Mouse (Mus musculus): Measurements from ENCODE around the gene Ralgps2.

Ralgps2 gene

GRCm38 (mm10) chr1:156777896-156778295 is 161.5 kb downstream of the Ralgps2 start:
- H3K4me1 ChIP-seq (replicated peaks; ENCODE audit: low read depth, low read length) = peaks cover 39% of the 10 kb centered on the region
- H3K9me3 ChIP-seq (ENCODE audit: low read length) = no peaks in the 10 kb centered on the region
- no peak overlapping the region for H3K4me3 ChIP-seq (replicated peaks; ENCODE audit: low read length)

GRCm38 (mm10) chr1:156775983-156776382 is 163.4 kb downstream of the Ralgps2 start:
- Histone ChIP-seq H3K9me3 (ENCODE audit: low read length) (no peaks in the 10 kb centered on the region), H3K27me3 (ENCODE audit: insufficient read depth, low read length) (peaks cover 12% of the 10 kb centered on the region), H3K4me1 (replicated peaks; ENCODE audit: low read depth, low read length) (peaks cover 24% of the 10 kb centered on the region), H3K36me3 (ENCODE audit: insufficient read depth, low read length) (no peaks in the 10 kb centered on the region), H3K4me3 (replicated peaks; ENCODE audit: low read length) (no peak overlapping the region)
- TF ChIP-seq NANOG (IDR thresholded peaks at IDR 0.05; ENCODE audit: borderline replicate concordance, low read length) = no peak
- TF ChIP-seq POU5F1 (IDR thresholded peaks at IDR 0.05; ENCODE audit: borderline replicate concordance, low read length) = no peak
- TF ChIP-seq CTCF (conservative IDR thresholded peaks at IDR 0.05; ENCODE audit: low read length) = no peak

More at GRCm38 (mm10) chr1:156777896-156778295, 161.5 kb downstream of the Ralgps2 start:
- Histone ChIP-seq H3K27me3 (ENCODE audit: insufficient read depth, low read length) (peaks cover 8% of the 10 kb centered on the region; the same call in 1 of the 2 replicates), H3K36me3 (ENCODE audit: insufficient read depth, low read length) (no peaks in the 10 kb centered on the region)
- TF ChIP-seq CTCF (conservative IDR thresholded peaks at IDR 0.05; ENCODE audit: low read length) = no peak
- TF ChIP-seq POU5F1 (IDR thresholded peaks at IDR 0.05; ENCODE audit: borderline replicate concordance, low read length) = no peak
- TF ChIP-seq NANOG (IDR thresholded peaks at IDR 0.05; ENCODE audit: borderline replicate concordance, low read length) = no peak

GRCm38 (mm10) chr1:156775190-156775589 is 164.2 kb downstream of the Ralgps2 start:
- peaks cover 15% of the 10 kb centered on the region; the same call in 1 of the 2 replicates for H3K27me3 ChIP-seq (ENCODE audit: insufficient read depth, low read length)
- H3K4me1 ChIP-seq (replicated peaks; ENCODE audit: low read depth, low read length) = peaks cover 24% of the 10 kb centered on the region
- no peak for TF ChIP-seq CTCF (conservative IDR thresholded peaks at IDR 0.05; ENCODE audit: low read length)

GRCm38 (mm10) chr1:156770845-156771244 is 168.6 kb downstream of the Ralgps2 start:
- H3K4me1 ChIP-seq (replicated peaks; ENCODE audit: low read depth, low read length) = peaks cover 15% of the 10 kb centered on the region
- no peak for TF ChIP-seq POU5F1 (IDR thresholded peaks at IDR 0.05; ENCODE audit: borderline replicate concordance, low read length)
- no peak for TF ChIP-seq CTCF (conservative IDR thresholded peaks at IDR 0.05; ENCODE audit: low read length)
- no peak for TF ChIP-seq NANOG (IDR thresholded peaks at IDR 0.05; ENCODE audit: borderline replicate concordance, low read length)
- no peak overlapping the region for H3K4me3 ChIP-seq (replicated peaks; ENCODE audit: low read length)
- peaks cover 19% of the 10 kb centered on the region for H3K9me3 ChIP-seq (ENCODE audit: low read length)
- H3K36me3 ChIP-seq (ENCODE audit: insufficient read depth, low read length) = no peaks in the 10 kb centered on the region
- H3K27me3 ChIP-seq (ENCODE audit: insufficient read depth, low read length) = peaks cover 22% of the 10 kb centered on the region

More at GRCm38 (mm10) chr1:156775190-156775589, 164.2 kb downstream of the Ralgps2 start:
- no peak overlapping the region for H3K4me3 ChIP-seq (replicated peaks; ENCODE audit: low read length)
- H3K36me3 ChIP-seq (ENCODE audit: insufficient read depth, low read length) = no peaks in the 10 kb centered on the region
- no peaks in the 10 kb centered on the region for H3K9me3 ChIP-seq (ENCODE audit: low read length)

GRCm38 (mm10) chr1:156769621-156770297 is 169.7 kb downstream of the Ralgps2 start:
- Histone ChIP-seq H3K9me3 (ENCODE audit: low read length) (peaks cover 20% of the 10 kb centered on the region), H3K36me3 (ENCODE audit: insufficient read depth, low read length) (no peaks in the 10 kb centered on the region), H3K4me1 (replicated peaks; ENCODE audit: low read depth, low read length) (peaks cover 15% of the 10 kb centered on the region), H3K4me3 (replicated peaks; ENCODE audit: low read length) (no peak overlapping the region), H3K27me3 (ENCODE audit: insufficient read depth, low read length) (peaks cover 22% of the 10 kb centered on the region)
- TF ChIP-seq POU5F1 (IDR thresholded peaks at IDR 0.05; ENCODE audit: borderline replicate concordance, low read length) = no peak
- TF ChIP-seq NANOG (IDR thresholded peaks at IDR 0.05; ENCODE audit: borderline replicate concordance, low read length) = no peak
- no peak for TF ChIP-seq CTCF (conservative IDR thresholded peaks at IDR 0.05; ENCODE audit: low read length)

GRCm38 (mm10) chr1:156769163-156769562 is 170.3 kb downstream of the Ralgps2 start:
- H3K9me3 ChIP-seq (ENCODE audit: low read length) = peaks cover 23% of the 10 kb centered on the region
- no peak for TF ChIP-seq CTCF (conservative IDR thresholded peaks at IDR 0.05; ENCODE audit: low read length)
- no peak for TF ChIP-seq NANOG (IDR thresholded peaks at IDR 0.05; ENCODE audit: borderline replicate concordance, low read length)
- TF ChIP-seq POU5F1 (IDR thresholded peaks at IDR 0.05; ENCODE audit: borderline replicate concordance, low read length) = no peak
- H3K27me3 ChIP-seq (ENCODE audit: insufficient read depth, low read length) = peaks cover 22% of the 10 kb centered on the region
- no peak overlapping the region for H3K4me3 ChIP-seq (replicated peaks; ENCODE audit: low read length)
- peaks cover 15% of the 10 kb centered on the region for H3K4me1 ChIP-seq (replicated peaks; ENCODE audit: low read depth, low read length)
- H3K36me3 ChIP-seq (ENCODE audit: insufficient read depth, low read length) = no peaks in the 10 kb centered on the region

- no peak overlapping the region for H3K4me3 ChIP-seq (replicated peaks; ENCODE audit: low read length)
- peaks cover 15% of the 10 kb centered on the region for H3K27me3 ChIP-seq (ENCODE audit: insufficient read depth, low read length)
Observed at GRCm38 (mm10) chr1:156765311-156765710, 174.1 kb downstream of the Ralgps2 start.

GRCm38 (mm10) chr1:156764584-156764983 is 174.8 kb downstream of the Ralgps2 start:
- Histone ChIP-seq H3K36me3 (ENCODE audit: insufficient read depth, low read length) (no peaks in the 10 kb centered on the region), H3K27me3 (ENCODE audit: insufficient read depth, low read length) (peaks cover 15% of the 10 kb centered on the region), H3K9me3 (ENCODE audit: low read length) (peaks cover 23% of the 10 kb centered on the region), H3K4me1 (replicated peaks; ENCODE audit: low read depth, low read length) (peaks cover 4% of the 10 kb centered on the region; the same call in 1 of the 2 replicates), H3K4me3 (replicated peaks; ENCODE audit: low read length) (no peak overlapping the region)
- no peak for TF ChIP-seq POU5F1 (IDR thresholded peaks at IDR 0.05; ENCODE audit: borderline replicate concordance, low read length)
- peak; percentile 86 for TF ChIP-seq CTCF (conservative IDR thresholded peaks at IDR 0.05; ENCODE audit: low read length)
- TF ChIP-seq NANOG (IDR thresholded peaks at IDR 0.05; ENCODE audit: borderline replicate concordance, low read length) = no peak

More at GRCm38 (mm10) chr1:156765311-156765710, 174.1 kb downstream of the Ralgps2 start:
- Histone ChIP-seq H3K4me1 (replicated peaks; ENCODE audit: low read depth, low read length) (peaks cover 11% of the 10 kb centered on the region), H3K9me3 (ENCODE audit: low read length) (peaks cover 23% of the 10 kb centered on the region), H3K36me3 (ENCODE audit: insufficient read depth, low read length) (no peaks in the 10 kb centered on the region)
- no peak for TF ChIP-seq CTCF (conservative IDR thresholded peaks at IDR 0.05; ENCODE audit: low read length)
- TF ChIP-seq POU5F1 (IDR thresholded peaks at IDR 0.05; ENCODE audit: borderline replicate concordance, low read length) = no peak
- TF ChIP-seq NANOG (IDR thresholded peaks at IDR 0.05; ENCODE audit: borderline replicate concordance, low read length) = no peak
